Mouse (Mus musculus): ENCODE measurements around the gene Morn2.
"Not testable (repeated sequence)": the region's sequence is repeated elsewhere in the genome, so short reads cannot be mapped to it uniquely, and the experiment has no call there.

The Morn2 gene

GRCm38 (mm10) chr17:80290074-80290657 lies at the start of gene Morn2, which contains the start of gene Dhx57:
TSS of gene Morn2 (plus strand) at chr17:80290203.
TSS of gene Dhx57 (minus strand) at chr17:80290476.
- peak; percentile 90 for DNase-seq (ENCODE audit: low spot score)

GRCm38 (mm10) chr17:80241594-80241993 lies 48.4 kb upstream of the Morn2 start:
- DNase-seq (ENCODE audit: low spot score): no peak

- DNase-seq (ENCODE audit: low spot score): no peak
These were observed 46.9 kb upstream of the Morn2 start for GRCm38 (mm10) chr17:80243116-80243515.

GRCm38 (mm10) chr17:80252757-80253525 lies 37.1 kb upstream of the Morn2 start:
- no peak for DNase-seq (ENCODE audit: low spot score)

GRCm38 (mm10) chr17:80254421-80254820 lies 35.6 kb upstream of the Morn2 start:
- DNase-seq (ENCODE audit: low spot score): no peak

- DNase-seq (ENCODE audit: low spot score): no peak
These were observed 34.8 kb upstream of the Morn2 start for GRCm38 (mm10) chr17:80255208-80255607.

- no peak for DNase-seq (ENCODE audit: low spot score)
These were observed 22.9 kb upstream of the Morn2 start for GRCm38 (mm10) chr17:80267065-80267464.

GRCm38 (mm10) chr17:80268151-80268550 lies 21.9 kb upstream of the Morn2 start:
- DNase-seq (ENCODE audit: low spot score): no peak

GRCm38 (mm10) chr17:80270622-80271021 lies 19.4 kb upstream of the Morn2 start:
- not testable (repeated sequence) for DNase-seq (ENCODE audit: low spot score)

- no peak for DNase-seq (ENCODE audit: low spot score)
These were observed 11.7 kb upstream of the Morn2 start for GRCm38 (mm10) chr17:80278255-80278654.

GRCm38 (mm10) chr17:80279340-80280070 lies 10.5 kb upstream of the Morn2 start:
- DNase-seq (ENCODE audit: low spot score): no peak

GRCm38 (mm10) chr17:80284446-80284845 lies 5.6 kb upstream of the Morn2 start:
- no peak for DNase-seq (ENCODE audit: low spot score)

GRCm38 (mm10) chr17:80288012-80288411 lies 2.0 kb upstream of the Morn2 start:
- DNase-seq (ENCODE audit: low spot score): no peak

- peak; percentile 14 for DNase-seq (ENCODE audit: low spot score)
These were observed 526 bp upstream of the Morn2 start for GRCm38 (mm10) chr17:80289280-80290073.

- peak; percentile 51 for DNase-seq (ENCODE audit: low spot score)
These were observed 1.1 kb downstream of the Morn2 start for GRCm38 (mm10) chr17:80291148-80291547.

GRCm38 (mm10) chr17:80295258-80295657 lies 5.3 kb downstream of the Morn2 start:
- no peak for DNase-seq (ENCODE audit: low spot score)

GRCm38 (mm10) chr17:80298844-80299243 lies 8.8 kb downstream of the Morn2 start:
- DNase-seq (ENCODE audit: low spot score): no peak

GRCm38 (mm10) chr17:80307251-80307650 lies 17.2 kb downstream of the Morn2 start, which contains the start of gene Arhgef33:
TSS of gene Arhgef33 (plus strand) at chr17:80307407.
- DNase-seq (ENCODE audit: low spot score): no peak

GRCm38 (mm10) chr17:80311761-80312160 lies 21.8 kb downstream of the Morn2 start:
- no peak for DNase-seq (ENCODE audit: low spot score)

GRCm38 (mm10) chr17:80312405-80312804 lies 22.4 kb downstream of the Morn2 start:
- no peak for DNase-seq (ENCODE audit: low spot score)

- no peak for DNase-seq (ENCODE audit: low spot score)
These were observed 32.2 kb downstream of the Morn2 start for GRCm38 (mm10) chr17:80322228-80322627.

GRCm38 (mm10) chr17:80323015-80323414 lies 33.0 kb downstream of the Morn2 start:
- DNase-seq (ENCODE audit: low spot score): no peak
